In genomic region chr12:118415956-118416355, GRCm38 (mm10) we compare ENCODE assay signal across 23 mouse cellular contexts.
DNase-seq lines count a peak whose midpoint lies in the region; ATAC-seq and TF ChIP-seq lines count a peak whose summit lies in the region.
"Had no signal": no experiment of that assay in that cellular context is flagged by ENCODE, and none has a peak within 500 bp of the region (broad histone marks: within the 10 kb centered on the region; RNA-seq: fewer than 3 reads in every experiment).

No protein-coding gene starts in this region.

- TF ChIP-seq CTCF in liver, postnatal 0 days (IDR thresholded peaks at IDR 0.05; ENCODE audit: low read depth) = no peak

- peak; percentile 1 to 25 for DNase-seq in frontal cortex, adult 2 months (ENCODE audit: extremely low spot score in 1 of 2, low spot score in 1 of 2)
- no peak for DNase-seq in frontal cortex, postnatal 10 days (ENCODE audit: low spot score in 2 of 2)
- DNase-seq in right cerebral cortex, adult 18-20 months = peak; percentile 3
- DNase-seq in right cerebral cortex, postnatal 25 days = no peak
- peak; percentile 52 for DNase-seq in brain, adult 2 months (ENCODE audit: low read depth, low spot score)
- DNase-seq in telencephalon, adult 2 months (ENCODE audit: low read depth, low spot score) = peak; percentile 29
- no peak for DNase-seq in urinary bladder, postnatal 4 days (ENCODE audit: low spot score in 2 of 2)
- DNase-seq in liver, postnatal 0 days = no peak
- DNase-seq: adrenal gland, adult 2 months; adrenal gland, adult 8-10 months; adrenal gland, postnatal 10 days; adrenal gland, postnatal 14 days; adrenal gland, postnatal 25 days; adrenal gland, postnatal 36 days; B cell, adult 2 months; cerebellum, adult 11 months; cerebellum, adult 11-12 months; cerebellum, adult 18-20 months had no signal

- no peaks in the 10 kb centered on the region for H3K9me3 ChIP-seq in liver, postnatal 0 days (ENCODE audit: low read length)
- H3K9me3 ChIP-seq: G1E had no signal

- H3K4me1 ChIP-seq in liver, postnatal 0 days (ENCODE audit: insufficient read depth) = no peaks in the 10 kb centered on the region

- no peaks in the 10 kb centered on the region for H3K27me3 ChIP-seq in liver, postnatal 0 days (ENCODE audit: insufficient read depth, low read length)
- H3K27me3 ChIP-seq: CH12.LX, Patski had no signal

- no peak for ATAC-seq in liver, postnatal 0 days
- ATAC-seq: activated CD4-positive, CD25-positive, alpha-beta regulatory T cell, adult 4 months; CD4-positive, CD25-positive, alpha-beta regulatory T cell, adult 4 months; Patski had no signal

- H3K36me3 ChIP-seq in liver, postnatal 0 days (replicated peaks; ENCODE audit: insufficient read depth, low read length) = no peaks in the 10 kb centered on the region
- H3K36me3 ChIP-seq: G1E had no signal

- WGBS in liver, postnatal 0 days (ENCODE audit: insufficient replicate concordance) = 65% methylated on average over 1 of the region's 1 CpGs

- H3K27ac ChIP-seq in liver, postnatal 0 days (ENCODE audit: low read depth) = no peak overlapping the region

- H3K4me3 ChIP-seq in liver, postnatal 0 days (ENCODE audit: low read depth, low read length) = no peak overlapping the region

- H3K9ac ChIP-seq in liver, postnatal 0 days (replicated peaks) = no peak overlapping the region

- no peak for TF ChIP-seq EP300 in liver, postnatal 0 days (IDR thresholded peaks at IDR 0.05; ENCODE audit: low read depth)

- no peak overlapping the region for H3K4me2 ChIP-seq in liver, postnatal 0 days (ENCODE audit: low read depth, low read length)

Comparison
In these comparisons a context has a peak if more than half of its experiments do, and no peak if none do; other contexts are left out.
1. DNase-seq: peak in frontal cortex, adult 2 months (2 of 2), right cerebral cortex, adult 18-20 months (single experiment), brain, adult 2 months (single experiment) and telencephalon, adult 2 months (single experiment); none in frontal cortex, postnatal 10 days (0 of 2), right cerebral cortex, postnatal 25 days (single experiment), urinary bladder, postnatal 4 days (0 of 2) and liver, postnatal 0 days (single experiment).